Mouse (Mus musculus) lung, embryonic 16.5 days (tissue): ENCODE results near the gene Osbpl10. TPM values are rescaled to one million over a fixed set of nuclear protein-coding genes. Genes with fewer than 3 reads are reported as not detected.

Experiments
- ATAC-seq: fragments of 200-750 bp; cut with Nextera tagmentation; 2 replicates; pipeline ENCODE4 v1.8.0; 2017; ENCODE audit warnings: low read depth, mild to moderate bottlenecking, moderate library complexity
- H3K27ac ChIP-seq: fragments of 300-500 bp; sonication (generic); 2 replicates; pipeline ENCODE4 v1.5.1; 2014; ENCODE audit warnings: mild to moderate bottlenecking, control low read depth, low read length
- H3K27me3 ChIP-seq: fragments of 300-500 bp; sonication (generic); 2 replicates; pipeline ENCODE4 v1.6.1; 2014; ENCODE audit warnings: low read depth, low read length, mixed read lengths; ENCODE audit not compliant: control insufficient read depth, insufficient read depth
- H3K36me3 ChIP-seq: fragments of 300-500 bp; sonication (generic); 2 replicates; pipeline ENCODE4 v1.6.1; 2014; ENCODE audit warnings: low read length; ENCODE audit not compliant: control insufficient read depth, insufficient read depth
- H3K4me1 ChIP-seq: fragments of 300-500 bp; sonication (generic); replicated peaks from 2 replicates; pipeline ENCODE4 v1.6.1; 2014; ENCODE audit warnings: low read length, mixed read lengths; ENCODE audit not compliant: control insufficient read depth, insufficient read depth
- H3K4me2 ChIP-seq: fragments of 300-500 bp; sonication (generic); 2 replicates; pipeline ENCODE4 v1.6.1; 2014; ENCODE audit warnings: low read depth, low read length, control low read depth
- H3K4me3 ChIP-seq: fragments of 300-500 bp; sonication (generic); 2 replicates; pipeline ENCODE4 v1.5.1; 2014; ENCODE audit warnings: mild to moderate bottlenecking, low read length, control low read depth
- H3K9ac ChIP-seq: fragments of 300-500 bp; sonication (generic); 2 replicates; pipeline ENCODE4 v1.6.1; 2014; ENCODE audit warnings: low read length, control low read depth
- H3K9me3 ChIP-seq: fragments of 300-500 bp; sonication (generic); 2 replicates; pipeline ENCODE4 v1.6.1; 2016; ENCODE audit warnings: low read length; ENCODE audit not compliant: control insufficient read depth
- WGBS: fragments of 180-500 bp; shearing (Covaris S2); extraction: QIAGEN DNeasy Blood & Tissue Kit; methylation state at CpG from one replicate; pipeline ENCODE4 v1.1.7; 2014; 5-methylcytosine and 5-hydroxymethylcytosine counted together
- polyA plus RNA-seq: library from polyadenylated mRNA; unstranded; fragments of >200 nt; fragmentation: Nextera tagmentation; extraction: Ambion mirVana; gene quantifications from 2 replicates; pipeline ENCODE4 v1.2.1, GENCODE M21; 2015

Osbpl10 gene
- 2.2 and 3.5 TPM in 2 replicates for polyA plus RNA-seq

DNA sequence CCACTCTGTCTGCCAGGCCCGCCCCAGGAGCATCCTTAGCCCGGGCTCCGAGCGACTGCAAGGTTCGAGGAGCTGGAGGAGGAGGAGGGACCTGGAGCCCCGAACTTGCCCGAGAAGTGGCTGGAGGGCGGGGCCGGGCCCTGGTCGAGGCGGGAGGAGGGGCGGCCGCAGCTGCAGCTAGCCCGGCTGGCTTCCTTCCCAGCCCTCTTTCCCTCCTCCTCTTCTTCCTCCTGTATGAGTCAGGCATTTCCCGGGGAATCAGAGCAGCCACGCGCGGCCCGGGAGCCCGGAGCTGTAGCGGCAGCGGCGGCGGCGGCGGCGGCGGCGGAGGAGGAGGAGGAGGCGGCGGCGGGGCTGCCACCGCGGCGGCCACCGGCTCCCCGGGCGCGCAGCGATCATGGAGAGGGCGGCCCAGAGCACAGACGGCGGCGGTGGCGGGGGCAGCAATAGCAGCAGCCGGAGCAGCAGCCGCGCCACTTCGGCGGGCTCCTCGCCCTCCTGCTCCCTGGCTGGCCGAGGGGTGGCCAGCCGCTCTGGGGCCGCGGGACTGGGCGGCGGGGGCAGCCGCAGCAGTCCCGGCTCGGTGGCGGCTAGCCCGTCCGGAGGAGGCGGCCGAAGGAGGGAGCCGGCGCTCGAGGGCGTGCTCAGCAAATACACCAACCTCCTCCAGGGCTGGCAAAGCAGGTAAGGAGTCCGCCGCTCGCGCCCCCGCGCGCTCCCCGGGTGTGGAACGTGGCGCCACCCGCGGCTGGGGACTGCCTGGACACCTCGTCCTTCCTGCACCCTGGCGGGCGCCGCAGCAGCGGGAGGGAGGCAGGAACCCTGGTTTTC is at the start of gene Osbpl10:
Gene Osbpl10, plus strand, starts transcription at position 289 of the 831 bp plus-strand sequence.
- H3K4me1 ChIP-seq: peaks cover 11% of the 10 kb centered on the region; the same call in 1 of the 2 replicates
- H3K4me3 ChIP-seq: peak within 1 kb of the TSS; percentile 80
- ATAC-seq: peak; percentile 90
- no peaks in the 10 kb centered on the region for H3K9me3 ChIP-seq
- under 1% methylated on average over 47 of the region's 86 CpGs for WGBS
- H3K9ac ChIP-seq: peak within 1 kb of the TSS; percentile 84
- no peaks in the 10 kb centered on the region for H3K36me3 ChIP-seq
- H3K4me2 ChIP-seq: peak within 1 kb of the TSS; percentile 92
- no peaks in the 10 kb centered on the region; the same call in 1 of the 2 replicates for H3K27me3 ChIP-seq
- H3K27ac ChIP-seq: peak within 1 kb of the TSS; percentile 91

DNA sequence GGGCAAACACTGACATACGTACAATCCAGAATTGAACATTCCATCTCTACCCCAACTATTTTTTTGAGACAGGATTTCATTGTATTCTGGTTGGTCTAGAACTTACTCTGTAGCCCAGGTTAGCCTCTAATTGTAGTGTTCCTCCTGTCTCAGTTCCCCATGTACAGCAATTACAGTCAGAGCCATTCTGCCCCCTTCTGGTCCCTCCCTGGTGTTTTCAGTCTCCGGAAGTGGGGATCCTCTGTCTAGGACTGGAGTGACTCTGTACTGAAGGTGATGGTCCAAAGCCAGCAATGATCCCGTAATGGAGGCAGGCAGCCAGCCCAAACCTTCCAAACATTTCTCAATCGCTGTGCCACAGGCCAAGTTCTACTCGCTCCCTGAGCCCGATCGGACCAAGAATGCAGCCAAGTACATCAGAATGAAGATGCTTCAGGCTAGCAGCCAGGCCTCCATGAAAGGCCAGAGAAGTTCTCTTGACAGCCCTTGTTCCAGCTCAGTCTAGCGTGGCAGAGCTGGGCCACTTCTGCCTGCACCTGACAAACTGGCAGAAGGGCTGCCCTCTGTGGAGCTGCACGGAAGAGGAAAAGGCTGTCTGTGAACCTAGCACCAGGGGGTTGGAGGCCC is 47.8 kb upstream of the Osbpl10 start:
- Histone ChIP-seq H3K4me2 (no peak overlapping the region), H3K36me3 (no peaks in the 10 kb centered on the region), H3K9ac (no peak overlapping the region), H3K4me1 (peaks cover 8% of the 10 kb centered on the region; the same call in 1 of the 2 replicates), H3K27ac (no peak overlapping the region), H3K4me3 (no peak overlapping the region), H3K27me3 (no peaks in the 10 kb centered on the region), H3K9me3 (no peaks in the 10 kb centered on the region)
- 60% methylated on average over 9 of the region's 9 CpGs for WGBS
- no peak for ATAC-seq

DNA sequence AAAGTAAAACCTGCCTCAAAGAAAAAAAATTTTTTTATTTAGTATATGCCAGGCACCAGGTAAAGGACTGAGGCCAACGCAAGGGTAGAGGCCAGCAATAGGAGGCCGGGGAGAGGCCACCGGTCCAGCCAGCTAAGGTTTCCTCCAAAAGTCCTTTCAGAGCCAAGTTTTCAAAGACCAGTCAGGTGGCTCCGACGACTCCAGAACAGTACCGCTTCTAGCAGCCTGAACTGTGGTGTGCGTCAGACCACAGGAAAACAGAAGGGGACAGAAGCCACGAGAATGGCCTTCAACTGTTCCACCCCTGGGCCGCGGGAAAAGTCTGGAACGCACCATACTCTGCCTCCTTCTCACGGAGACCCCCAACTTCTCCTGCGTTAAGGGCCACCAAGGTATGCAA is 45.8 kb upstream of the Osbpl10 start:
- 17% methylated on average over 13 of the region's 13 CpGs for WGBS
- peak overlapping the region; percentile 69 for H3K4me3 ChIP-seq
- no peak for ATAC-seq
- H3K9me3 ChIP-seq: no peaks in the 10 kb centered on the region
- H3K9ac ChIP-seq: peak overlapping the region; percentile 75
- peak overlapping the region; percentile 80 for H3K4me2 ChIP-seq
- H3K36me3 ChIP-seq: no peaks in the 10 kb centered on the region
- H3K27me3 ChIP-seq: no peaks in the 10 kb centered on the region
- peaks cover 8% of the 10 kb centered on the region; the same call in 1 of the 2 replicates for H3K4me1 ChIP-seq
- no peak overlapping the region for H3K27ac ChIP-seq

DNA sequence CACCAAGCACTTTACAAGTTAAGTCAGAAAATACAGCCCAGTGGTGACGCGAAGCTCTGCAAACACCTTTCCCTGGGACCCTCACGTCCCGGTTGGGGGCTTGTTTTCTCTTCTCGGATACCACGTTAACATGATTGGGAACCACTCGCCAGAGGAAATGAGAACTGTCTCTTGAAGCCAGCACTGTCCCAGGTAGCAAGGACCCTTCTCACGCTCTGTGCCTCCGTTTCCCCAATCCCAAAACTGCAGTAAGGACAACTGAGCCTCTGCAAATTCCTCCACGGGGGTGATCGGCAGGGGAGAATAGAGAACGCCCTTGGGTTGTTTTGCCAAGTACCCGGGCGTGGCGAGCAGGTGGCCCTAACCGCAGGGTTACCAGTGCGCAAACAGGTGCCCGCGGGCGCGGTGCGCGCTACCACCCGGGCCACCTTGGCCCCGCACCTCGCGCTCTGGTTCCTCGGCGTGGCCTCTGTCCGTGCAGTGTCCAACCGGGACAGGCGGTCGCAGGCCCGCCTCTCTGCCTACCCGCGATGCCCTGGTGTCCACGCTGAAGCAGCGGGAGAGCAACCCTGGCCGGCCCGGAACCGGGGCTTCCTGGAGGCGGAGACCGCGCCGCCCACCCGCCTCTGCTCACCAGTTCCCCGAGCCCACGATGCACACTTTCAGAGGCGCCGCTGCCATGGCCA is 45.2 kb upstream of the Osbpl10 start:
- H3K4me1 ChIP-seq: peaks cover 8% of the 10 kb centered on the region; the same call in 1 of the 2 replicates
- H3K27ac ChIP-seq: peak overlapping the region; percentile 84
- no peak; the same call in 1 of the 2 replicates for ATAC-seq
- H3K4me2 ChIP-seq: peak overlapping the region; percentile 80
- peak overlapping the region; percentile 69 for H3K4me3 ChIP-seq
- H3K27me3 ChIP-seq: no peaks in the 10 kb centered on the region
- H3K9ac ChIP-seq: peak overlapping the region; percentile 75
- WGBS: under 1% methylated on average over 50 of the region's 50 CpGs
- H3K9me3 ChIP-seq: no peaks in the 10 kb centered on the region
- H3K36me3 ChIP-seq: no peaks in the 10 kb centered on the region

DNA sequence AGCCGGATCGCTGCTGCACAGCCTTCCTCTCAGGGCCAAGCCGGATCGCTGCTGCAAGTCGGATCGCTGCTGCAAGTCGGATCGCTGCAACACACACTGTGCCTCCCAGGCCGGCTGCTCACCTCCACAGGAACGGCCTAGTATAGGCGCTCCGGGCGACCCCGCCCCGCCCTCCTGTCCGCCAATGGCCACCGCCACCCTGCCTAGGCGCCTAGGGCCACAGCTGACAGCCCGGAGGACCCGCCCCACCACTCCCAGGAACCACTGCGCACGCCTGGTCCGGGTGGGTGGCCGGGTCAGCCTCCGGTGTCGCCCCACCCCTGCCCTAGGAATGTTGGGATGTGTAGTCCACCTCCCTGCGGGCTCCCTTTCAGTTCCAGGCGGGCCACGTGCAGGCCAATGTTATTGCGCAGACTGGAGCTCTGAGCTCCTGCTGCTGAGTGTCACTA is 44.6 kb upstream of the Osbpl10 start, which contains the start of gene Gpd1l:
Gene Gpd1l, minus strand, starts transcription at position 265 of the 449 bp plus-strand sequence.
- H3K4me1 ChIP-seq: peaks cover 8% of the 10 kb centered on the region; the same call in 1 of the 2 replicates
- no peaks in the 10 kb centered on the region for H3K27me3 ChIP-seq
- H3K9me3 ChIP-seq: no peaks in the 10 kb centered on the region
- H3K4me3 ChIP-seq: peak within 1 kb of the TSS; percentile 69
- ATAC-seq: peak; percentile 99
- WGBS: under 1% methylated on average over 30 of the region's 30 CpGs
- peak within 1 kb of the TSS; percentile 84 for H3K27ac ChIP-seq
- H3K9ac ChIP-seq: peak within 1 kb of the TSS; percentile 75
- H3K36me3 ChIP-seq: no peaks in the 10 kb centered on the region
- peak within 1 kb of the TSS; percentile 80 for H3K4me2 ChIP-seq

DNA sequence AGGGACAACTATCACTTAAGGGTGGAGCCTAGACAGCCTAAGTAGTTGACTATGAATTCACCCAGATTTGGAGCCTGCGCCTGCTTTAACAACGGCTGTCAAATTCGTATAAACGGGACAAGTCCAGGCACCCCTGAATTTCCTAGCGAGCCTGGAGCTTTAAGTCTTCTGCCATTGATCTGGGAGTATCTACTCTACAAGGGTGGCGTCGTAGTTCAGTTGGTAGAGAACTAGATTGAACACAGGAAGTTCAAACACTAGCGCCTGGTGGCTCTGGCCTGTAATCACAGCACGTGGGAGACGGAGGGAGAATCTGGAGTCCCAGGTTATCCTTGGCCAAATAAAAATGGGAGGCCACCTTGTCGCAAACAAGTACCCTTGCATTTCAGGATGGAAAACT is 44.1 kb upstream of the Osbpl10 start:
- peak; percentile 0; the same call in 1 of the 2 replicates for ATAC-seq
- peak overlapping the region; percentile 69 for H3K4me3 ChIP-seq
- H3K9ac ChIP-seq: 0 out of 2 replicates have a peak overlapping the region, but pooled peaks have one; percentile 12
- no peaks in the 10 kb centered on the region for H3K27me3 ChIP-seq
- no peaks in the 10 kb centered on the region for H3K36me3 ChIP-seq
- 55% methylated on average over 11 of the region's 11 CpGs for WGBS
- peaks cover 8% of the 10 kb centered on the region; the same call in 1 of the 2 replicates for H3K4me1 ChIP-seq
- peak overlapping the region; percentile 80 for H3K4me2 ChIP-seq
- H3K9me3 ChIP-seq: no peaks in the 10 kb centered on the region
- H3K27ac ChIP-seq: no peak overlapping the region

DNA sequence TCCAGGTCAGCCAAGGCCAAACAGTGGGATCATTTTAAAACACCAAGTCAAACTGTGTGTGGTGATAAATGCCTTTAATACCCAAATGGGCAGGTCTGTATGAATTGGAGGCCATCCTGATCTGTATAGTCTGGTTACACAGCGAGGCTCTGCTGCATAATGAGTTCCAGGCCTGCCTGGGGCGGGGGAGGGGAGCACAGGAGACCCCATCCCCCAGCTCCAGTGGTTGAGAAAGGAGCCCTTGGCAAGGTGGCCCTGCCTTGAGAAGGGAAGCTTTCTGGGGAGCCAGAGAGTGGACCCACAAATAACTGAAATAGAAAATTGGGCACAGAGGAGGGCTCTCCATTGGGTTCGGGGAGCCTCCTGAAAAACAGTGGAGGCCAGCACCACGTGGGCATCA is 43.0 kb upstream of the Osbpl10 start:
- H3K27me3 ChIP-seq: no peaks in the 10 kb centered on the region
- no peak overlapping the region for H3K27ac ChIP-seq
- WGBS: 86% methylated on average over 4 of the region's 4 CpGs
- H3K36me3 ChIP-seq: no peaks in the 10 kb centered on the region
- no peaks in the 10 kb centered on the region for H3K9me3 ChIP-seq
- H3K9ac ChIP-seq: no peak overlapping the region
- peaks cover 8% of the 10 kb centered on the region; the same call in 1 of the 2 replicates for H3K4me1 ChIP-seq
- H3K4me2 ChIP-seq: no peak overlapping the region
- no peak overlapping the region for H3K4me3 ChIP-seq
- ATAC-seq: no peak

DNA sequence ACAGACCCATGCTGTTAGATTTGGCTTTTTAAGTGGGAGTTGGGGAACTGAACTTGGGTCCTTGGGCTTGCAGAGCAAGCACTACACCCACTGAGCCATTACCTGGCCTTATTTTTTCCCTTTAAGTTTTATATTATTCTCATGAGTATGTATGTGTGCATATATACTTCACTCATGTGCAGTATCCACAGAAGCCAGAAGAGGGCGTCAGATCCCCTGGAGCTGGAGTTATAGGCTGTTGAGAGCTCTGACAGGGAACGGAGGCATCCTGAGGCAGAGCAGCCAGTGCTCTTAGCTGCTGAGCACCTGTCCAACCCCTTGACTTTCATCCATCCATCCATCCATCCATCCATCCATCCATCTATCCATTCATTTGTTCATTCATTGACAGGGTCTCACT is 41.7 kb upstream of the Osbpl10 start:
- Histone ChIP-seq H3K4me1 (peaks cover 8% of the 10 kb centered on the region; the same call in 1 of the 2 replicates), H3K9me3 (no peaks in the 10 kb centered on the region), H3K36me3 (no peaks in the 10 kb centered on the region), H3K9ac (no peak overlapping the region), H3K27me3 (no peaks in the 10 kb centered on the region), H3K4me3 (no peak overlapping the region), H3K4me2 (no peak overlapping the region), H3K27ac (no peak overlapping the region)
- WGBS: 68% methylated on average over 2 of the region's 2 CpGs
- no peak for ATAC-seq
